Mouse (Mus musculus): ENCODE data around the gene 2700081O15Rik. TPM values are rescaled to one million over a fixed set of nuclear protein-coding genes. Genes with fewer than 3 reads are reported as not detected.
A peak's percentile ranks its signal among the peaks of the same experiment; 100 is the strongest.

The 2700081O15Rik gene
- polyA plus RNA-seq, 1 experiment from 2014 or later, result 18.2 TPM

GRCm38 (mm10) chr19:7456803-7457202 is 39.4 kb downstream of the 2700081O15Rik start:
- Histone ChIP-seq H3K27ac (no peak overlapping the region), H3K36me3 (ENCODE audit: poor library complexity, severe bottlenecking) (peaks cover 18% of the 10 kb centered on the region), H3K4me2 (no peak overlapping the region), H3K9me3 (replicated peaks) (no peaks in the 10 kb centered on the region), H3K27me3 (no peaks in the 10 kb centered on the region), H3K4me1 (peaks cover 15% of the 10 kb centered on the region), H3K9ac (no peak overlapping the region), H3K4me3 (no peak overlapping the region)
- no peak for ATAC-seq
- 86% methylated on average over 2 of the region's 2 CpGs for WGBS

GRCm38 (mm10) chr19:7458901-7459300 is 41.5 kb downstream of the 2700081O15Rik start:
- no peak for ATAC-seq
- Histone ChIP-seq H3K27ac (no peak overlapping the region), H3K4me3 (no peak overlapping the region), H3K4me2 (no peak overlapping the region), H3K4me1 (peaks cover 15% of the 10 kb centered on the region), H3K9me3 (replicated peaks) (no peaks in the 10 kb centered on the region), H3K9ac (no peak overlapping the region), H3K36me3 (ENCODE audit: poor library complexity, severe bottlenecking) (peaks cover 18% of the 10 kb centered on the region), H3K27me3 (no peaks in the 10 kb centered on the region)

GRCm38 (mm10) chr19:7459370-7459769 is 41.9 kb downstream of the 2700081O15Rik start:
- Histone ChIP-seq H3K4me1 (peaks cover 15% of the 10 kb centered on the region), H3K36me3 (ENCODE audit: poor library complexity, severe bottlenecking) (peaks cover 18% of the 10 kb centered on the region), H3K4me2 (no peak overlapping the region), H3K4me3 (no peak overlapping the region), H3K27me3 (no peaks in the 10 kb centered on the region), H3K9ac (no peak overlapping the region), H3K27ac (no peak overlapping the region), H3K9me3 (replicated peaks) (no peaks in the 10 kb centered on the region)
- no peak for ATAC-seq
- WGBS, result 89% methylated on average over 2 of the region's 2 CpGs

- peaks cover 19% of the 10 kb centered on the region for H3K36me3 ChIP-seq (ENCODE audit: poor library complexity, severe bottlenecking)
- H3K27me3 ChIP-seq, result no peaks in the 10 kb centered on the region
- H3K4me1 ChIP-seq, result no peaks in the 10 kb centered on the region
- H3K9ac ChIP-seq, result no peak overlapping the region
- no peak overlapping the region for H3K4me3 ChIP-seq
- no peak for ATAC-seq
- no peak overlapping the region for H3K27ac ChIP-seq
- H3K4me2 ChIP-seq, result no peak overlapping the region
- H3K9me3 ChIP-seq (replicated peaks), result no peaks in the 10 kb centered on the region
Measured at GRCm38 (mm10) chr19:7467915-7468314, 50.5 kb downstream of the 2700081O15Rik start.

GRCm38 (mm10) chr19:7470643-7471042 is 53.2 kb downstream of the 2700081O15Rik start:
- no peak overlapping the region for H3K4me3 ChIP-seq
- H3K27ac ChIP-seq, result no peak overlapping the region
- H3K9ac ChIP-seq, result no peak overlapping the region
- no peaks in the 10 kb centered on the region for H3K27me3 ChIP-seq
- 94% methylated on average over 2 of the region's 2 CpGs for WGBS
- H3K9me3 ChIP-seq (replicated peaks), result no peaks in the 10 kb centered on the region
- peaks cover 27% of the 10 kb centered on the region for H3K36me3 ChIP-seq (ENCODE audit: poor library complexity, severe bottlenecking)
- ATAC-seq, result no peak
- no peaks in the 10 kb centered on the region for H3K4me1 ChIP-seq
- H3K4me2 ChIP-seq, result no peak overlapping the region

Small RNA genes lying within 50 kb of the gene (microRNA-seq; reads per million reads assigned to microRNA genes)
- gene Mir6991, result 5.4 reads per million, percentile 15 among the genes with 10 or more reads in this experiment

Other genes starting within 250 kb of the 2700081O15Rik start
- 242 and 249 TPM in 2 replicates for gene Otub1, start 211.3 kb upstream of the 2700081O15Rik start, polyA plus RNA-seq (2015; fragmentation: Nextera tagmentation; extraction: Ambion mirVana)
- 673 and 749 TPM in 2 replicates for gene Cox8a, start 200.0 kb upstream of the 2700081O15Rik start, polyA plus RNA-seq (2015; fragmentation: Nextera tagmentation; extraction: Ambion mirVana)
- gene Naa40, start 176.4 kb upstream of the 2700081O15Rik start, polyA plus RNA-seq (2015; fragmentation: Nextera tagmentation; extraction: Ambion mirVana), result 71.1 and 80.5 TPM in 2 replicates
- gene Rcor2, start 150.3 kb upstream of the 2700081O15Rik start, polyA plus RNA-seq (2015; fragmentation: Nextera tagmentation; extraction: Ambion mirVana), result 58.1 and 60.6 TPM in 2 replicates
- 38.3 and 39.0 TPM in 2 replicates for gene Mark2, start 75.8 kb upstream of the 2700081O15Rik start, polyA plus RNA-seq (2015; fragmentation: Nextera tagmentation; extraction: Ambion mirVana)
- 42.1 and 47.5 TPM in 2 replicates for gene Spindoc, start 34.6 kb upstream of the 2700081O15Rik start, polyA plus RNA-seq (2015; fragmentation: Nextera tagmentation; extraction: Ambion mirVana)
- 395 and 428 TPM in 2 replicates for gene Rtn3, start 65.7 kb downstream of the 2700081O15Rik start, polyA plus RNA-seq (2015; fragmentation: Nextera tagmentation; extraction: Ambion mirVana)
- 6.8 and 8.3 TPM in 2 replicates for gene Atl3, start 76.4 kb downstream of the 2700081O15Rik start, polyA plus RNA-seq (2015; fragmentation: Nextera tagmentation; extraction: Ambion mirVana)
- gene Pla2g16, start 139.8 kb downstream of the 2700081O15Rik start, polyA plus RNA-seq (2015; fragmentation: Nextera tagmentation; extraction: Ambion mirVana), result 5.8 and 6.6 TPM in 2 replicates
- gene Lgals12, start 189.6 kb downstream of the 2700081O15Rik start, polyA plus RNA-seq (2015; fragmentation: Nextera tagmentation; extraction: Ambion mirVana), result 0.13 and 0.16 TPM in 2 replicates
- gene Hrasls5, start 194.9 kb downstream of the 2700081O15Rik start, polyA plus RNA-seq (2015; fragmentation: Nextera tagmentation; extraction: Ambion mirVana), result not detected in 2 replicates